Mouse (Mus musculus) kidney, postnatal 4 days (tissue): ENCODE data around the gene Helz2.

Source experiments
- DNase-seq, 2 experiments: peaks; one replicate each; pipeline ENCODE4 v3.0.0; 2021; ENCODE audit warnings: mixed read lengths in 2 of 2

Gene Helz2

GRCm38 (mm10) chr2:181241602-181242313 lies at the start of gene Helz2:
Gene Helz2, minus strand, starts transcription at chr2:181242027.
- peak; percentile 55 to 67 for DNase-seq

GRCm38 (mm10) chr2:181290937-181291336 lies 49.1 kb upstream of the Helz2 start:
- no peak for DNase-seq

- DNase-seq: no peak
Measured at GRCm38 (mm10) chr2:181288691-181289090, 46.9 kb upstream of the Helz2 start.

GRCm38 (mm10) chr2:181287958-181288350 lies 46.1 kb upstream of the Helz2 start, which contains the start of gene Gmeb2:
Gene Gmeb2, minus strand, starts transcription at chr2:181288035.
- peak; percentile 91 to 96 for DNase-seq

GRCm38 (mm10) chr2:181287338-181287957 lies 45.6 kb upstream of the Helz2 start:
- DNase-seq: peak; percentile 86 to 91

GRCm38 (mm10) chr2:181286629-181287337 lies 45.0 kb upstream of the Helz2 start:
- DNase-seq: no peak

GRCm38 (mm10) chr2:181279968-181280367 lies 38.1 kb upstream of the Helz2 start:
- DNase-seq: no peak

GRCm38 (mm10) chr2:181277866-181278265 lies 36.0 kb upstream of the Helz2 start:
- no peak for DNase-seq

GRCm38 (mm10) chr2:181276766-181277165 lies 34.9 kb upstream of the Helz2 start:
- DNase-seq: peak; percentile 8 to 32

GRCm38 (mm10) chr2:181274639-181275038 lies 32.8 kb upstream of the Helz2 start:
- DNase-seq: no peak

- DNase-seq: no peak
Measured at GRCm38 (mm10) chr2:181273829-181274228, 32.0 kb upstream of the Helz2 start.

GRCm38 (mm10) chr2:181272092-181272491 lies 30.3 kb upstream of the Helz2 start:
- DNase-seq: no peak

GRCm38 (mm10) chr2:181266839-181267238 lies 25.0 kb upstream of the Helz2 start:
- no peak for DNase-seq

- DNase-seq: no peak
Measured at GRCm38 (mm10) chr2:181253248-181253647, 11.4 kb upstream of the Helz2 start.

- no peak for DNase-seq
Measured at GRCm38 (mm10) chr2:181251841-181252240, 10.0 kb upstream of the Helz2 start.

GRCm38 (mm10) chr2:181249217-181249616 lies 7.4 kb upstream of the Helz2 start:
- no peak for DNase-seq

- no peak for DNase-seq
Measured at GRCm38 (mm10) chr2:181245031-181245430, 3.2 kb upstream of the Helz2 start.

- DNase-seq: peak in 1 of 2 experiments; percentile 50
Measured at GRCm38 (mm10) chr2:181243706-181244394, 2.0 kb upstream of the Helz2 start.

- DNase-seq: no peak
Measured at GRCm38 (mm10) chr2:181242314-181242665, 463 bp upstream of the Helz2 start.

- no peak for DNase-seq
Measured at GRCm38 (mm10) chr2:181240806-181241440, 904 bp downstream of the Helz2 start.

- no peak for DNase-seq
Measured at GRCm38 (mm10) chr2:181239261-181239660, 2.6 kb downstream of the Helz2 start.

GRCm38 (mm10) chr2:181238861-181239260 lies 3.0 kb downstream of the Helz2 start:
- DNase-seq: no peak
